Mouse (Mus musculus): ENCODE results near the gene Rbbp4.

DNA sequence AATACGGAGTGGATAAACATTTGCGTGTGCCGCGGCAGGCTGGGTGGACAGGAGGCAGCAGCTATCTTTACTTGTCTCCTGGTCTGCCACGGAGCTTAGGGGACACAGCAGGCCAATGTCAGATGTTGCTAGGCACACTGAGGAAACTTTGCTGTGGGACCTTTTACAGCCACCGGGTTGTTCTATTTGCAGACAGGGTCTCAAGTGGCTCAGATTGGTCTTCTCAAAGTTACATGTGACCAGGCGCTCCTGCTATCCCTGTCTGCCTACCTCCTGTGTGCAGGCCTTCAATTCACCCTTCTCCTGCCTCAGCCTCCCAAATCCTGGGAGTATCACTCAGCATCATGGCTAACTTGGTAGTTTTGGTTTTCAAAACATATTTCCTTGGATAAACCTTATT, 39.1 kb downstream of the Rbbp4 start:
- TF ChIP-seq POLR2A (IDR thresholded peaks at IDR 0.05; ENCODE audit: borderline replicate concordance, extremely low read depth, low read depth, low read length) (no peak), CTCF (IDR thresholded peaks at IDR 0.05; ENCODE audit: insufficient read depth, low read length) (no peak)

Data from lung, adult 2 months (tissue).